Mouse (Mus musculus) liver, adult 2 months (tissue): ENCODE measurements around the gene Mme.

Source experiments
- CTCF ChIP-seq: fragments of 200-500 bp; IDR thresholded peaks from 2 replicates; pipeline ENCODE4 v1.5.1; 2011; ENCODE audit warnings: low read depth, low read length, control low read depth
- POLR2A ChIP-seq: fragments of 200-500 bp; IDR thresholded peaks from 2 replicates; pipeline ENCODE4 v1.6.1; 2011; ENCODE audit warnings: low read length, control low read depth; ENCODE audit not compliant: insufficient read depth; ENCODE audit errors: extremely low read depth

GRCm38 (mm10) chr3:63341481-63341880 lies 100.1 kb downstream of the Mme start:
- TF ChIP-seq POLR2A (no peak), CTCF (no peak)
